Mouse (Mus musculus) testis, adult 2 months (tissue): Measurements from ENCODE around the gene 4930562C15Rik. TPM values are rescaled to one million over a fixed set of nuclear protein-coding genes. Genes with fewer than 3 reads are reported as not detected.

Experiments used
- H3K27ac ChIP-seq: fragments of 200-500 bp; 2 replicates; pipeline ENCODE4 v1.5.1; 2012; ENCODE audit warnings: low read depth, low read length; ENCODE audit not compliant: control insufficient read depth, insufficient read depth
- H3K27me3 ChIP-seq: fragments of 200-500 bp; 2 replicates; pipeline ENCODE4 v1.6.1; 2012; ENCODE audit warnings: mild to moderate bottlenecking, low read length, moderate library complexity; ENCODE audit not compliant: control insufficient read depth, insufficient read depth
- H3K36me3 ChIP-seq: fragments of 200-500 bp; 2 replicates; pipeline ENCODE4 v1.6.1; 2012; ENCODE audit warnings: mild to moderate bottlenecking, low read length; ENCODE audit not compliant: control insufficient read depth, insufficient read depth
- H3K4me1 ChIP-seq: fragments of 200-500 bp; 2 replicates; pipeline ENCODE4 v1.6.1; 2012; ENCODE audit warnings: low read length; ENCODE audit not compliant: control insufficient read depth, insufficient read depth
- H3K4me3 ChIP-seq: fragments of 200-500 bp; 2 replicates; pipeline ENCODE4 v1.5.1; 2012; ENCODE audit warnings: low read depth, mild to moderate bottlenecking, low read length, moderate library complexity, mixed read lengths; ENCODE audit not compliant: control insufficient read depth
- CTCF ChIP-seq: fragments of 200-500 bp; IDR thresholded peaks from 2 replicates; pipeline ENCODE4 v1.5.1; 2012; ENCODE audit warnings: low read depth, mild to moderate bottlenecking, inconsistent platforms, low read length, moderate library complexity; ENCODE audit not compliant: control insufficient read depth, insufficient read depth, insufficient replicate concordance
- POLR2A ChIP-seq: fragments of 200-500 bp; IDR thresholded peaks from 2 replicates; pipeline ENCODE4 v1.6.1; 2012; ENCODE audit warnings: low read depth, mild to moderate bottlenecking, inconsistent platforms, low read length, moderate library complexity; ENCODE audit not compliant: control insufficient read depth
- polyA plus RNA-seq: library from polyadenylated mRNA; depleted of rRNA; stranded (reverse); fragments of >200 nt; gene quantifications from 2 replicates; pipeline ENCODE4 v1.2.3, GENCODE M21; 2012

The 4930562C15Rik gene
- polyA plus RNA-seq, 1 experiment = 55.3 TPM

- Histone ChIP-seq H3K4me1 (peaks cover 20% of the 10 kb centered on the region), H3K27ac (no peak overlapping the region), H3K27me3 (no peaks in the 10 kb centered on the region), H3K4me3 (peak overlapping the region; percentile 90), H3K36me3 (no peaks in the 10 kb centered on the region)
- TF ChIP-seq POLR2A (no peak), CTCF (no peak)
Observed at GRCm38 (mm10) chr16:4884930-4885329, 49.7 kb downstream of the 4930562C15Rik start.

- Histone ChIP-seq H3K36me3 (no peaks in the 10 kb centered on the region), H3K27me3 (no peaks in the 10 kb centered on the region), H3K4me1 (peaks cover 20% of the 10 kb centered on the region), H3K4me3 (peak within 1 kb of the TSS; percentile 98), H3K27ac (peak within 1 kb of the TSS; percentile 94)
- TF ChIP-seq POLR2A (no peak), CTCF (peak; percentile 25; the same call in 1 of the 2 replicates)
Observed at GRCm38 (mm10) chr16:4885760-4886689, 50.8 kb downstream of the 4930562C15Rik start, which contains the start of gene Mgrn1. TSS of gene Mgrn1 (plus strand) at chr16:4886249.

- Histone ChIP-seq H3K4me3 (peak overlapping the region; percentile 98), H3K36me3 (no peaks in the 10 kb centered on the region), H3K27me3 (no peaks in the 10 kb centered on the region), H3K27ac (peak overlapping the region; percentile 94), H3K4me1 (peaks cover 17% of the 10 kb centered on the region)
- TF ChIP-seq POLR2A (no peak), CTCF (no peak)
Observed at GRCm38 (mm10) chr16:4886690-4887020, 51.4 kb downstream of the 4930562C15Rik start.

GRCm38 (mm10) chr16:4890201-4890709 lies 55.0 kb downstream of the 4930562C15Rik start:
- H3K27me3 ChIP-seq = no peaks in the 10 kb centered on the region
- no peak for TF ChIP-seq CTCF
- no peak for TF ChIP-seq POLR2A
- no peak overlapping the region for H3K27ac ChIP-seq
- H3K36me3 ChIP-seq = no peaks in the 10 kb centered on the region
- peaks cover 12% of the 10 kb centered on the region for H3K4me1 ChIP-seq
- no peak overlapping the region for H3K4me3 ChIP-seq

- Histone ChIP-seq H3K4me1 (peaks cover 3% of the 10 kb centered on the region; the same call in 1 of the 2 replicates), H3K27ac (no peak overlapping the region), H3K4me3 (no peak overlapping the region), H3K36me3 (no peaks in the 10 kb centered on the region), H3K27me3 (no peaks in the 10 kb centered on the region)
- TF ChIP-seq POLR2A (no peak), CTCF (no peak)
Observed at GRCm38 (mm10) chr16:4892171-4892570, 57.0 kb downstream of the 4930562C15Rik start.

GRCm38 (mm10) chr16:4894201-4894908 lies 59.1 kb downstream of the 4930562C15Rik start:
- no peak for TF ChIP-seq CTCF
- TF ChIP-seq POLR2A = no peak
- no peak overlapping the region; the same call in 1 of the 2 replicates for H3K27ac ChIP-seq

More at GRCm38 (mm10) chr16:4894201-4894908, 59.1 kb downstream of the 4930562C15Rik start:
- no peak overlapping the region for H3K4me3 ChIP-seq
- H3K36me3 ChIP-seq = no peaks in the 10 kb centered on the region
- H3K4me1 ChIP-seq = no peaks in the 10 kb centered on the region; the same call in 1 of the 2 replicates
- no peaks in the 10 kb centered on the region for H3K27me3 ChIP-seq
